Mouse (Mus musculus): ENCODE results near the gene Plcb3. TPM values are rescaled to one million over a fixed set of nuclear protein-coding genes. Genes with fewer than 3 reads are reported as not detected.

Gene Plcb3
- polyA plus RNA-seq, 1 experiment, result 26.2 TPM

Other genes starting within 250 kb of the Plcb3 start
- gene Rps6ka4, start 135.8 kb downstream of the Plcb3 start, polyA plus RNA-seq (2012; rRNA removed), result 5.8 and 10.8 TPM in 2 replicates
- 1.2 and 1.5 TPM in 2 replicates for gene Ccdc88b, start 118.3 kb downstream of the Plcb3 start, polyA plus RNA-seq (2012; rRNA removed)
- 154 and 159 TPM in 2 replicates for gene Trmt112, start 66.8 kb downstream of the Plcb3 start, polyA plus RNA-seq (2012; rRNA removed)
- 175 and 190 TPM in 2 replicates for gene Prdx5, start 66.4 kb downstream of the Plcb3 start, polyA plus RNA-seq (2012; rRNA removed)
- 32.1 and 36.0 TPM in 2 replicates for gene Esrra, start 54.7 kb downstream of the Plcb3 start, polyA plus RNA-seq (2012; rRNA removed)
- gene Catsperz, start 51.1 kb downstream of the Plcb3 start, polyA plus RNA-seq (2012; rRNA removed), result 1.3 and 2.5 TPM in 2 replicates
- gene Kcnk4, start 42.0 kb downstream of the Plcb3 start, polyA plus RNA-seq (2012; rRNA removed), result 1.2 and 1.7 TPM in 2 replicates
- gene Bad, start 34.6 kb downstream of the Plcb3 start, polyA plus RNA-seq (2012; rRNA removed), result 66.9 and 72.7 TPM in 2 replicates
- gene Gpr137, start 34.0 kb downstream of the Plcb3 start, polyA plus RNA-seq (2012; rRNA removed), result 68.1 and 72.4 TPM in 2 replicates
- gene Ppp1r14b, start 1.5 kb downstream of the Plcb3 start, polyA plus RNA-seq (2012; rRNA removed), result 339 and 374 TPM in 2 replicates
- 61.1 and 75.9 TPM in 2 replicates for gene Fkbp2, start 4.0 kb upstream of the Plcb3 start, polyA plus RNA-seq (2012; rRNA removed)
- 30.0 and 38.5 TPM in 2 replicates for gene Vegfb, start 11.2 kb upstream of the Plcb3 start, polyA plus RNA-seq (2012; rRNA removed)
- 30.4 and 31.6 TPM in 2 replicates for gene Dnajc4, start 16.1 kb upstream of the Plcb3 start, polyA plus RNA-seq (2012; rRNA removed)
- 16.0 and 16.1 TPM in 2 replicates for gene Nudt22, start 19.6 kb upstream of the Plcb3 start, polyA plus RNA-seq (2012; rRNA removed)
- gene Trpt1, start 19.7 kb upstream of the Plcb3 start, polyA plus RNA-seq (2012; rRNA removed), result 16.4 and 18.5 TPM in 2 replicates
- 5.4 and 5.5 TPM in 2 replicates for gene Fermt3, start 43.0 kb upstream of the Plcb3 start, polyA plus RNA-seq (2012; rRNA removed)
- gene Stip1, start 63.5 kb upstream of the Plcb3 start, polyA plus RNA-seq (2012; rRNA removed), result 177 and 196 TPM in 2 replicates
- gene Macrod1, start 80.3 kb upstream of the Plcb3 start, polyA plus RNA-seq (2012; rRNA removed), result 5.6 and 9.3 TPM in 2 replicates
- 3.0 and 3.3 TPM in 2 replicates for gene Flrt1, start 129.3 kb upstream of the Plcb3 start, polyA plus RNA-seq (2012; rRNA removed)
- 162 and 172 TPM in 2 replicates for gene Otub1, start 229.8 kb upstream of the Plcb3 start, polyA plus RNA-seq (2012; rRNA removed)
- gene Cox8a, start 241.1 kb upstream of the Plcb3 start, polyA plus RNA-seq (2012; rRNA removed), result 562 and 588 TPM in 2 replicates

Measured in central nervous system, embryonic 14 days (tissue).